17 mouse cellular contexts compared by ENCODE assay signal in the genomic region with DNA sequence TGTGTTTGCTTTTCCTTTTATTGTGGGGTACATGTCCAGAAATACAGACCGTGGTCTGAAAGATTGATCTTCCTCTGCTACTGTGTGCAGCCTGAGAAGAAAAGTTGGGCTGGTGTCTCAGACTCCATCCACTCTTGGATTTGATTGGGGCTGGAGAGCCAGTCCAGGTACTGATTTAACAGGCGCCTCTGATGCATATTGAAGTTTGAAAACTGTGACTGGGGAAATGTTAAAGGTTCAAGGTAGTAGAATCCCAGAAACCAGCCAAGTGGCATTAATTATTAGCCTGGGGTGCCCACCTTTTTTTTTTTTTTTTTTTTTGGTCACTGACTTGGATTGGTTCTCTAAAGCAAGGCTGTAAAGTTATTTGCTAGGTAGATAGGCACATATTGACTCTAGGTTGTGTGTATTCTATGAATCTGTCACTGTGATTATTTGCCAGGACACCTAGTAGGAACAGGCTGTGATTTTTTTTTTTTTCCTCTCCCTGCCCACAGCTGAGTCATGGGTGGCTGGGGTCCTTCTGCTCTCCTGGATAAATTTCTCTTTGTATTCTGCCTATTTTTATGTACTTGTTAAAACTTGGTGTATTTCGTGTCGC. TPM values are rescaled to one million over a fixed set of nuclear protein-coding genes. Genes with fewer than 3 reads are reported as not detected.
DNase-seq lines count a peak whose midpoint lies in the region; ATAC-seq and TF ChIP-seq lines count a peak whose summit lies in the region.
"Had no signal": no experiment of that assay in that cellular context is flagged by ENCODE, and none has a peak within 500 bp of the region (broad histone marks: within the 10 kb centered on the region; RNA-seq: fewer than 3 reads in every experiment).

No protein-coding gene starts in this region.

- H3K27ac ChIP-seq in heart, embryonic 13.5 days (replicated peaks): 0 out of 2 replicates have a peak overlapping the region, but pooled peaks have one; percentile 10
- peak overlapping the region; percentile 81; the same call in 1 of the 2 replicates for H3K27ac ChIP-seq in embryonic facial prominence, embryonic 10.5 days (replicated peaks)
- peak overlapping the region; percentile 84; the same call in 1 of the 2 replicates for H3K27ac ChIP-seq in kidney, postnatal 0 days
- H3K27ac ChIP-seq in liver, embryonic 16.5 days (ENCODE audit: low read length): peak overlapping the region; percentile 78
- H3K27ac ChIP-seq in forebrain, embryonic 11.5 days (ENCODE audit: low read depth, low read length): no peak overlapping the region
- H3K27ac ChIP-seq: hindbrain, embryonic 15.5 days had no signal

- no peaks in the 10 kb centered on the region for H3K27me3 ChIP-seq in heart, embryonic 13.5 days (replicated peaks)
- no peaks in the 10 kb centered on the region for H3K27me3 ChIP-seq in embryonic facial prominence, embryonic 10.5 days (replicated peaks; ENCODE audit: low read depth, poor library complexity, severe bottlenecking)
- no peaks in the 10 kb centered on the region for H3K27me3 ChIP-seq in kidney, postnatal 0 days (ENCODE audit: insufficient read depth, low read length)
- no peaks in the 10 kb centered on the region for H3K27me3 ChIP-seq in liver, embryonic 16.5 days (ENCODE audit: control insufficient read depth, insufficient read depth, low read depth, low read length)
- no peaks in the 10 kb centered on the region for H3K27me3 ChIP-seq in forebrain, embryonic 11.5 days (ENCODE audit: control insufficient read depth, insufficient read depth, low read length)
- H3K27me3 ChIP-seq: heart, embryonic 15.5 days; hindbrain, embryonic 15.5 days had no signal

- no peak overlapping the region for H3K4me2 ChIP-seq in heart, embryonic 13.5 days
- no peak overlapping the region for H3K4me2 ChIP-seq in kidney, postnatal 0 days (ENCODE audit: low read length)
- no peak overlapping the region for H3K4me2 ChIP-seq in liver, embryonic 16.5 days (ENCODE audit: low read depth, low read length)
- H3K4me2 ChIP-seq in forebrain, embryonic 11.5 days (ENCODE audit: low read depth, low read length, severe bottlenecking): no peak overlapping the region
- H3K4me2 ChIP-seq: heart, embryonic 15.5 days; hindbrain, embryonic 15.5 days had no signal

- no peak overlapping the region for H3K4me3 ChIP-seq in heart, embryonic 13.5 days
- no peak overlapping the region for H3K4me3 ChIP-seq in embryonic facial prominence, embryonic 10.5 days
- no peak overlapping the region for H3K4me3 ChIP-seq in kidney, postnatal 0 days (replicated peaks; ENCODE audit: low read depth, low read length)
- H3K4me3 ChIP-seq in liver, embryonic 16.5 days (ENCODE audit: low read depth, low read length): no peak overlapping the region
- H3K4me3 ChIP-seq in forebrain, embryonic 11.5 days (ENCODE audit: low read depth, low read length): no peak overlapping the region
- H3K4me3 ChIP-seq: forebrain, embryonic 10.5 days; heart, embryonic 15.5 days; hindbrain, embryonic 15.5 days had no signal

- peaks cover 72% of the 10 kb centered on the region for H3K4me1 ChIP-seq in heart, embryonic 13.5 days
- H3K4me1 ChIP-seq in embryonic facial prominence, embryonic 10.5 days: peaks cover 81% of the 10 kb centered on the region
- H3K4me1 ChIP-seq in kidney, postnatal 0 days (replicated peaks; ENCODE audit: insufficient read depth, low read length): peaks cover 57% of the 10 kb centered on the region
- peaks cover 28% of the 10 kb centered on the region for H3K4me1 ChIP-seq in liver, embryonic 16.5 days (ENCODE audit: control insufficient read depth, low read depth, low read length)
- H3K4me1 ChIP-seq in forebrain, embryonic 11.5 days (replicated peaks; ENCODE audit: control insufficient read depth, insufficient read depth, low read length): peaks cover 21% of the 10 kb centered on the region

- H3K36me3 ChIP-seq in heart, embryonic 13.5 days: peaks cover 12% of the 10 kb centered on the region; the same call in 1 of the 2 replicates
- peaks cover 9% of the 10 kb centered on the region; the same call in 1 of the 2 replicates for H3K36me3 ChIP-seq in embryonic facial prominence, embryonic 10.5 days (replicated peaks)
- H3K36me3 ChIP-seq in kidney, postnatal 0 days (ENCODE audit: insufficient read depth, low read length): no peaks in the 10 kb centered on the region
- H3K36me3 ChIP-seq in liver, embryonic 16.5 days (ENCODE audit: control insufficient read depth, insufficient read depth): no peaks in the 10 kb centered on the region
- H3K36me3 ChIP-seq in forebrain, embryonic 11.5 days (ENCODE audit: control insufficient read depth, insufficient read depth, low read length): no peaks in the 10 kb centered on the region
- H3K36me3 ChIP-seq: heart, embryonic 15.5 days; hindbrain, embryonic 15.5 days had no signal

- ATAC-seq in heart, embryonic 13.5 days (ENCODE audit: extremely low read depth, insufficient number of reproducible peaks, low FRiP score, low TSS enrichment): no peak
- ATAC-seq in kidney, postnatal 0 days (replicated peaks; ENCODE audit: low FRiP score, low read depth): no peak
- peak; percentile 72 for ATAC-seq in liver, embryonic 16.5 days (ENCODE audit: low read depth)
- ATAC-seq in cerebellum, adult (ENCODE audit: insufficient number of reproducible peaks, low FRiP score, low TSS enrichment): no peak
- ATAC-seq in forebrain, embryonic 11.5 days (replicated peaks; ENCODE audit: low FRiP score): no peak
- ATAC-seq: lung, postnatal 0 days had no signal

- no peak for TF ChIP-seq CTCF in kidney, postnatal 0 days (IDR thresholded peaks at IDR 0.05; ENCODE audit: low read depth)

- no peaks in the 10 kb centered on the region for H3K9me3 ChIP-seq in heart, embryonic 13.5 days
- H3K9me3 ChIP-seq in embryonic facial prominence, embryonic 10.5 days: no peaks in the 10 kb centered on the region
- H3K9me3 ChIP-seq in kidney, postnatal 0 days (replicated peaks; ENCODE audit: low read length): no peaks in the 10 kb centered on the region
- no peaks in the 10 kb centered on the region for H3K9me3 ChIP-seq in liver, embryonic 16.5 days (replicated peaks; ENCODE audit: control insufficient read depth, low read length)
- H3K9me3 ChIP-seq in forebrain, embryonic 11.5 days (ENCODE audit: control insufficient read depth, low read length): no peaks in the 10 kb centered on the region
- H3K9me3 ChIP-seq: forebrain, embryonic 10.5 days; heart, embryonic 15.5 days; hindbrain, embryonic 15.5 days had no signal

- 81% methylated on average over 4 of the region's 4 CpGs for WGBS in heart, embryonic 13.5 days
- WGBS in embryonic facial prominence, embryonic 10.5 days: 85% methylated on average over 4 of the region's 4 CpGs
- WGBS in kidney, postnatal 0 days: 67% methylated on average over 4 of the region's 4 CpGs
- 66% methylated on average over 4 of the region's 4 CpGs for WGBS in liver, embryonic 16.5 days (ENCODE audit: insufficient replicate concordance)
- WGBS in forebrain, embryonic 11.5 days: 90% methylated on average over 4 of the region's 4 CpGs

- no peak overlapping the region for H3K9ac ChIP-seq in heart, embryonic 13.5 days
- no peak overlapping the region for H3K9ac ChIP-seq in kidney, postnatal 0 days (ENCODE audit: low read depth, low read length)
- H3K9ac ChIP-seq in liver, embryonic 16.5 days (ENCODE audit: low read depth, low read length): no peak overlapping the region
- no peak overlapping the region for H3K9ac ChIP-seq in forebrain, embryonic 11.5 days (ENCODE audit: low read length)
- H3K9ac ChIP-seq: heart, embryonic 15.5 days; hindbrain, embryonic 15.5 days had no signal

- no peak for DNase-seq in heart, adult 8-10 months (ENCODE audit: low spot score)
- DNase-seq in embryonic facial prominence, embryonic 10.5 days (ENCODE audit: low spot score): no peak
- DNase-seq in kidney, postnatal 0 days (ENCODE audit: low spot score): no peak
- no peak for DNase-seq in thymus, adult 18-20 months
- DNase-seq in forebrain, embryonic 11.5 days (ENCODE audit: low spot score): no peak
- DNase-seq: cerebellum, adult 9-10 months; gastrocnemius, postnatal 10 days; layer of hippocampus, postnatal 36 days; midbrain, embryonic 14.5 days; right cerebral cortex, adult 18-20 months had no signal

RNA-seq across cellular contexts. Expression of gene Notch2, which starts 31.5 kb away (rescaled TPM):
- 11.9 and 12.1 TPM in 2 replicates for polyA plus RNA-seq in heart, embryonic 13.5 days (2015; fragmentation: Nextera tagmentation; extraction: Ambion mirVana)
- 10 to 100 TPM; 15.1 to 20.0 (median 15.4) TPM for total RNA-seq in heart, adult 8-10 months (2022)
- polyA plus RNA-seq in embryonic facial prominence, embryonic 10.5 days (2016; fragmentation: Nextera tagmentation; extraction: Ambion mirVana): 22.0 and 23.2 TPM in 2 replicates
- polyA plus RNA-seq in kidney, postnatal 0 days (2015; fragmentation: Nextera tagmentation; extraction: Ambion mirVana): 25.2 and 26.0 TPM in 2 replicates
- polyA plus RNA-seq in liver, embryonic 16.5 days (2015; fragmentation: Nextera tagmentation; extraction: Ambion mirVana): 7.2 and 7.9 TPM in 2 replicates
- polyA plus RNA-seq in forebrain, embryonic 11.5 days (2014; fragmentation: Nextera tagmentation; extraction: Ambion mirVana): 27.6 TPM in 2 replicates
